Mouse (Mus musculus): ENCODE measurements around the gene Fcrl6.

The Fcrl6 gene

GRCm38 (mm10) chr1:172548501-172548900 is 53.9 kb downstream of the Fcrl6 start:
- no peak for DNase-seq (ENCODE audit: low spot score in 2 of 2)
